Mouse (Mus musculus): ENCODE results near the gene Dnajc7.

- TF ChIP-seq CTCF (IDR thresholded peaks at IDR 0.05; ENCODE audit: control insufficient read depth, insufficient read depth, low read length) (no peak), POLR2A (IDR thresholded peaks at IDR 0.05; ENCODE audit: borderline replicate concordance, control insufficient read depth, low read depth, low read length) (no peak)
These were observed 83.5 kb downstream of the Dnajc7 start for GRCm38 (mm10) chr11:100536466-100536865.

Data from bone marrow, adult 2 months (tissue).